In the genomic region with DNA sequence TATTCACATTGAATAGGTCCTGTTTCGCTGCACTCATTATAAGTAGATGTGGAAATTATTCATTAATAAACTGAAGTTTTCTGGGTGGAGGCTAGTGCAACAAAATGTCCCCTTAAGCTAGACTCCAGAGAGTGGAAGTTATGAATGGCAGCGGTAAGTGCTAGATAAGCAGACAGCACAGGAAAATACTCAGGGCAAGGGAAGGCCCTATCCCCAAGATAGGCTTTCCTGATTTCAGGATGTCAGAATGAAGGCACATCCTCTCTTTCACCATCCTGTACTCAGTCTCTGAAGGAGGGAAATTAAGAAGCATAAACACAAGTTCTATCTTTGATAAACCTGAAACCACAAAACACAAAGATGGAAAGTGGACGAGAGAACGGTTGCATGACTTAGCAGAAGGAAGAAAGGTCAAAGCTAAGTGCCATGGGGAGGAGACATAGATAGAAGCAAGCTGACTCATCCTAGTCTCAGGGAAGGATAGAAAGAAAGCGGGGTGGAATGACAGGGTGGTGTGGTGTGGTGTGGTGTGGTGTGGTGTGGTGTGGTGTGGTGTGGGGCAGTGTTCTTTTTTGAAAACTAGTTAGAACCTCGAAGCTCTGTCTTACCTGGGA, we compare ENCODE assay signal across 1 mouse cellular context.
TF ChIP-seq lines count a peak whose summit lies in the region.

No protein-coding gene starts in this region.

TF ChIP-seq in MEL, 35 proteins besides CTCF, POLR2A, EP300 and RAD21 (continued from another document):
- TF ChIP-seq ZKSCAN1 (IDR thresholded peaks at IDR 0.05; ENCODE audit: low read depth, low read length) = no peak
- no peak for TF ChIP-seq CHD1 (IDR thresholded peaks at IDR 0.05; ENCODE audit: low read depth, low read length)
- no peak for TF ChIP-seq KAT2A (conservative IDR thresholded peaks at IDR 0.05; ENCODE audit: low read depth, low read length)
- TF ChIP-seq RCOR1 (IDR thresholded peaks at IDR 0.05; ENCODE audit: low read depth, low read length) = peak; percentile 49; the same call in 1 of the 2 replicates
- TF ChIP-seq NRF1 (IDR thresholded peaks at IDR 0.05; ENCODE audit: insufficient read depth, low read depth, low read length, poor library complexity, severe bottlenecking) = no peak
- peak; percentile 54 for TF ChIP-seq TCF12 (IDR thresholded peaks at IDR 0.05; ENCODE audit: low read depth, low read length)
- TF ChIP-seq GABPA (IDR thresholded peaks at IDR 0.05; ENCODE audit: low read depth, low read length) = peak; percentile 76
